Mouse (Mus musculus): ENCODE results near the gene Dynlt1f. TPM values are rescaled to one million over a fixed set of nuclear protein-coding genes. Genes with fewer than 3 reads are reported as not detected.
A peak's percentile ranks its signal among the peaks of the same experiment; 100 is the strongest.
"Not testable (repeated sequence)": the region's sequence is repeated elsewhere in the genome, so short reads cannot be mapped to it uniquely, and the experiment has no call there.

Dynlt1f gene
- polyA plus RNA-seq (2015; fragmentation: Nextera tagmentation; extraction: Ambion mirVana) = 258 and 269 TPM in 2 replicates

- Histone ChIP-seq H3K4me2 (ENCODE audit: low read depth, low read length) (peak within 1 kb of the TSS; percentile 54), H3K27ac (ENCODE audit: low read length) (peak within 1 kb of the TSS; percentile 82), H3K9ac (ENCODE audit: low read length) (peak within 1 kb of the TSS; percentile 70), H3K4me3 (ENCODE audit: low read length) (peak within 1 kb of the TSS; percentile 60)
- ATAC-seq (ENCODE audit: low read depth) = peak; percentile 99
- not testable (repeated sequence) for H3K27me3 ChIP-seq (ENCODE audit: control insufficient read depth, insufficient read depth, low read depth, low read length); H3K36me3 ChIP-seq (ENCODE audit: control insufficient read depth, insufficient read depth, low read length); H3K4me1 ChIP-seq (replicated peaks; ENCODE audit: control insufficient read depth, insufficient read depth, low read length); H3K9me3 ChIP-seq (ENCODE audit: control insufficient read depth, low read length)
- WGBS = 5% methylated on average over 19 of the region's 33 CpGs
These were observed at the start of gene Dynlt1f for GRCm38 (mm10) chr17:6655567-6656281. Gene Dynlt1f, minus strand, starts transcription at chr17:6655900.

GRCm38 (mm10) chr17:6703381-6704270 is 47.9 kb upstream of the Dynlt1f start:
- ATAC-seq (ENCODE audit: low read depth) = peak; percentile 58
- not testable (repeated sequence) for H3K4me1 ChIP-seq (replicated peaks; ENCODE audit: control insufficient read depth, insufficient read depth, low read length); H3K27ac ChIP-seq (ENCODE audit: low read length); H3K4me2 ChIP-seq (ENCODE audit: low read depth, low read length); H3K9ac ChIP-seq (ENCODE audit: low read length); H3K27me3 ChIP-seq (ENCODE audit: control insufficient read depth, insufficient read depth, low read depth, low read length); H3K4me3 ChIP-seq (ENCODE audit: low read length); H3K36me3 ChIP-seq (ENCODE audit: control insufficient read depth, insufficient read depth, low read length); H3K9me3 ChIP-seq (ENCODE audit: control insufficient read depth, low read length)
- 46% methylated on average over 8 of the region's 9 CpGs for WGBS

DNA sequence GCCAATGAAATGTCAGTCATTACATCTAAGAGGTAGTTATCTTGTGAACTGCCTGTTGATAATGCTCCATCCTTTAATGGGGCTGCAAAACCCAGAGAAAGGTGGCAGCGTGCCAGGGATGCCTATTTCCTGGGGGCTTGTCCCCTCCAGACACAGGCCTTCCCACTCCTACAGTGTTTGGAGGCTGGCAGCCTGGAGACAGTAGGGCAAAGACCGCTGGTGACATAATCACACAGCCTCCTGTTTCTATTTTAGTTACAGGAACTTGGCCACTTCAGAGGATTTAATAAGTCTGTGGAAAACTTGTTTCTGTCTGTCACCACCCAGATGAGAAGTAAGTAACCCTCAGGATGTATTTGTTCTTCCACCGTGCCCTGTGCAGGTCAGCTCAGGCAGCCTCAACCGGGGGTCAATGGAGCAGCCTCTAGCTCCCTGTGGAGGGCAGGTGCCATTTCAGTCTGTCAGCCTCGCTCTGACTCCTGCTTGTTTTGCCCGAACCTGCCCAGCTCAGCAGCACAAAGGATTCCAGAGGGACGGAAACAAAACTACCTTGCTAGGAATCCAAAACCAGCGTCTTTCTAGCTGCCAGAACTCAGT is 47.0 kb upstream of the Dynlt1f start:
- not testable (repeated sequence) for H3K4me2 ChIP-seq (ENCODE audit: low read depth, low read length); H3K4me1 ChIP-seq (replicated peaks; ENCODE audit: control insufficient read depth, insufficient read depth, low read length); H3K4me3 ChIP-seq (ENCODE audit: low read length); H3K9me3 ChIP-seq (ENCODE audit: control insufficient read depth, low read length); H3K36me3 ChIP-seq (ENCODE audit: control insufficient read depth, insufficient read depth, low read length); H3K27ac ChIP-seq (ENCODE audit: low read length); H3K27me3 ChIP-seq (ENCODE audit: control insufficient read depth, insufficient read depth, low read depth, low read length); H3K9ac ChIP-seq (ENCODE audit: low read length)
- ATAC-seq (ENCODE audit: low read depth) = peak; percentile 23; the same call in 1 of the 2 replicates
- WGBS = 37% methylated on average over 2 of the region's 8 CpGs

DNA sequence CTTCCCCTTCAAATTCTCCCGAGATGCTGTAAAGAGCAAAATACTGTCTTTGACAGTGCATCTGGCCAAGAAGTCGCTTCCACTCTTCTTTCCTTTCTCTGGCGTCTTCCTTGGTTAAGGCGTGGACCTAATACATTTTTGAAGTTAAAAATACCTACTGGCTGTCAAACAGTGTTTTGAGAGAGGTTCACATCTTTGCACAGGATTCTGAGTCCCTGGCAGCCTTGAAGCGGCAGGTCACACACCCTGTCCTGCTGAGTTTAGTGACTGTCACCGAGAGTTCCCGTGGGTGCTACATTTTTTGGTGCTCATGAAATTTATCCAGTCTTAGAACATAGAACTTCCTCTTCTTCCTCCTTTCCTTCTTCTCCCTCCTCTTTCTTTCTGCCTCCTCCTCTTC is 44.4 kb upstream of the Dynlt1f start:
- not testable (repeated sequence) for H3K4me1 ChIP-seq (replicated peaks; ENCODE audit: control insufficient read depth, insufficient read depth, low read length); H3K9me3 ChIP-seq (ENCODE audit: control insufficient read depth, low read length); H3K27ac ChIP-seq (ENCODE audit: low read length); H3K4me3 ChIP-seq (ENCODE audit: low read length); H3K4me2 ChIP-seq (ENCODE audit: low read depth, low read length); H3K27me3 ChIP-seq (ENCODE audit: control insufficient read depth, insufficient read depth, low read depth, low read length); ATAC-seq (ENCODE audit: low read depth); H3K9ac ChIP-seq (ENCODE audit: low read length); H3K36me3 ChIP-seq (ENCODE audit: control insufficient read depth, insufficient read depth, low read length)
- 73% methylated on average over 4 of the region's 7 CpGs for WGBS

- WGBS = 78% methylated on average over 8 of the region's 9 CpGs
- H3K9ac ChIP-seq (ENCODE audit: low read length); H3K27ac ChIP-seq (ENCODE audit: low read length); ATAC-seq (ENCODE audit: low read depth); H3K4me3 ChIP-seq (ENCODE audit: low read length); H3K36me3 ChIP-seq (ENCODE audit: control insufficient read depth, insufficient read depth, low read length); H3K27me3 ChIP-seq (ENCODE audit: control insufficient read depth, insufficient read depth, low read depth, low read length); H3K4me1 ChIP-seq (replicated peaks; ENCODE audit: control insufficient read depth, insufficient read depth, low read length); H3K9me3 ChIP-seq (ENCODE audit: control insufficient read depth, low read length); H3K4me2 ChIP-seq (ENCODE audit: low read depth, low read length): not testable (repeated sequence)
These were observed 43.8 kb upstream of the Dynlt1f start for GRCm38 (mm10) chr17:6699502-6699901.

GRCm38 (mm10) chr17:6697224-6697775 is 41.6 kb upstream of the Dynlt1f start:
- not testable (repeated sequence) for H3K36me3 ChIP-seq (ENCODE audit: control insufficient read depth, insufficient read depth, low read length); H3K4me3 ChIP-seq (ENCODE audit: low read length); H3K4me1 ChIP-seq (replicated peaks; ENCODE audit: control insufficient read depth, insufficient read depth, low read length); H3K9me3 ChIP-seq (ENCODE audit: control insufficient read depth, low read length); H3K4me2 ChIP-seq (ENCODE audit: low read depth, low read length); H3K27ac ChIP-seq (ENCODE audit: low read length); H3K27me3 ChIP-seq (ENCODE audit: control insufficient read depth, insufficient read depth, low read depth, low read length); H3K9ac ChIP-seq (ENCODE audit: low read length)
- WGBS = 35% methylated on average over 3 of the region's 4 CpGs
- ATAC-seq (ENCODE audit: low read depth) = peak; percentile 73; the same call in 1 of the 2 replicates

DNA sequence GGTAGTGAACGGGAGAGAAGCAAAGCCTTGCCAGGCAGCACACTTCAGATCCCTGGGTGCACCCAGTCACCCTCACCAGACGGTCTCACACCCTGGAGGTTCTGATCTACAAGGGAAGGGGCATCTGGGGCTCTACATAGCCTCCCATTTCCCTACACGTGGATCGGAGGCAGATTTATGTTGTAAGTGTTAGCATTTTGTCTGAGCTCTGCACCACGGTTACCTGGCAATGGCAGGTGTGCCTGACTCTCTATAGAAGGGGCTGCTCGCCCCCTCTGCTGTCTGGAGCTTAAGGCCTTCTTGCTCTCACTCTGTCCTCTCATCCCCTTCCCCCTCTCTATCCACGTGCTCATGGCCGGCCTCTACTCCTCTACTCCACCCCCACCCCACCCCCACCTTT is 40.8 kb upstream of the Dynlt1f start:
- H3K4me1 ChIP-seq (replicated peaks; ENCODE audit: control insufficient read depth, insufficient read depth, low read length); H3K36me3 ChIP-seq (ENCODE audit: control insufficient read depth, insufficient read depth, low read length); H3K9me3 ChIP-seq (ENCODE audit: control insufficient read depth, low read length); H3K27ac ChIP-seq (ENCODE audit: low read length); H3K4me2 ChIP-seq (ENCODE audit: low read depth, low read length); H3K27me3 ChIP-seq (ENCODE audit: control insufficient read depth, insufficient read depth, low read depth, low read length); H3K4me3 ChIP-seq (ENCODE audit: low read length); H3K9ac ChIP-seq (ENCODE audit: low read length): not testable (repeated sequence)
- ATAC-seq (ENCODE audit: low read depth) = peak; percentile 13; the same call in 1 of the 2 replicates
- 41% methylated on average over 8 of the region's 8 CpGs for WGBS

- not testable (repeated sequence) for H3K9me3 ChIP-seq (ENCODE audit: control insufficient read depth, low read length); ATAC-seq (ENCODE audit: low read depth); H3K36me3 ChIP-seq (ENCODE audit: control insufficient read depth, insufficient read depth, low read length); H3K27ac ChIP-seq (ENCODE audit: low read length); H3K9ac ChIP-seq (ENCODE audit: low read length); H3K4me3 ChIP-seq (ENCODE audit: low read length); H3K4me2 ChIP-seq (ENCODE audit: low read depth, low read length); H3K4me1 ChIP-seq (replicated peaks; ENCODE audit: control insufficient read depth, insufficient read depth, low read length); H3K27me3 ChIP-seq (ENCODE audit: control insufficient read depth, insufficient read depth, low read depth, low read length)
- WGBS = 67% methylated on average over 9 of the region's 9 CpGs
These were observed 40.0 kb upstream of the Dynlt1f start for GRCm38 (mm10) chr17:6695712-6696111.

DNA sequence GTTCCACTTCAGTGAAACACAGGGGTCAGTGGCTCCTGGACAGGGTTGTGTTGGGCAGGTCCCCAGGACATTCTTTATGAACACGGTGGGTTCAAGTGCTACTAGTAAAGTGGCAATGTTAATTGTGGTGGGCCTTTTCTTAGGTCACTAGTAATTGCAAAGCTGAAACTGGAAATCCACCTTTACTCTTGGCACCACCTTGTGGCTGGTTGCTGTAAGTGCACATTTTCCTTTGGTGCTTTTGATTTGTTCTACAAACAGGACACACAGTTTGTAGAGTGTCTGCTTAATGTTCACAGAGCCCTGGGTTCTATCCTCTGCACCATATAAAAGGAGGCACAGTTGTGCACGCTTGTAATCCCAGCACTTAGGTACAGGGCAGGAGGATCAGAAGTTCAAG is 35.9 kb upstream of the Dynlt1f start:
- not testable (repeated sequence) for H3K4me3 ChIP-seq (ENCODE audit: low read length); H3K4me1 ChIP-seq (replicated peaks; ENCODE audit: control insufficient read depth, insufficient read depth, low read length); ATAC-seq (ENCODE audit: low read depth); H3K36me3 ChIP-seq (ENCODE audit: control insufficient read depth, insufficient read depth, low read length); H3K27me3 ChIP-seq (ENCODE audit: control insufficient read depth, insufficient read depth, low read depth, low read length); H3K9ac ChIP-seq (ENCODE audit: low read length); H3K9me3 ChIP-seq (ENCODE audit: control insufficient read depth, low read length); H3K4me2 ChIP-seq (ENCODE audit: low read depth, low read length); H3K27ac ChIP-seq (ENCODE audit: low read length)
- WGBS = 5% methylated on average over 2 of the region's 2 CpGs

Data from lung, embryonic 16.5 days (tissue).